Mouse (Mus musculus): ENCODE data around the gene Paqr7.

The Paqr7 gene

GRCm38 (mm10) chr4:134496595-134497210, at the start of gene Paqr7:
Gene Paqr7 (plus strand): TSS chr4:134496697.
- DNase-seq (ENCODE audit: low spot score in 2 of 2) = peak; percentile 74 to 82

- DNase-seq (ENCODE audit: low spot score in 2 of 2) = no peak
Measured at GRCm38 (mm10) chr4:134447966-134448365, 48.5 kb upstream of the Paqr7 start.

GRCm38 (mm10) chr4:134449595-134450391, 46.7 kb upstream of the Paqr7 start:
- no peak for DNase-seq (ENCODE audit: low spot score in 2 of 2)

- DNase-seq (ENCODE audit: low spot score in 2 of 2) = no peak
Measured at GRCm38 (mm10) chr4:134450392-134451195, 45.9 kb upstream of the Paqr7 start.

GRCm38 (mm10) chr4:134451484-134451883, 45.0 kb upstream of the Paqr7 start:
- DNase-seq (ENCODE audit: low spot score in 2 of 2) = no peak

- no peak for DNase-seq (ENCODE audit: low spot score in 2 of 2)
Measured at GRCm38 (mm10) chr4:134453619-134454400, 42.7 kb upstream of the Paqr7 start.

GRCm38 (mm10) chr4:134455310-134455709, 41.2 kb upstream of the Paqr7 start:
- DNase-seq (ENCODE audit: low spot score in 2 of 2) = no peak

- no peak for DNase-seq (ENCODE audit: low spot score in 2 of 2)
Measured at GRCm38 (mm10) chr4:134457130-134457825, 39.2 kb upstream of the Paqr7 start.

GRCm38 (mm10) chr4:134458856-134459255, 37.6 kb upstream of the Paqr7 start:
- no peak for DNase-seq (ENCODE audit: low spot score in 2 of 2)

GRCm38 (mm10) chr4:134460277-134460676, 36.2 kb upstream of the Paqr7 start:
- no peak for DNase-seq (ENCODE audit: low spot score in 2 of 2)

- no peak for DNase-seq (ENCODE audit: low spot score in 2 of 2)
Measured at GRCm38 (mm10) chr4:134461252-134461651, 35.2 kb upstream of the Paqr7 start.

- no peak for DNase-seq (ENCODE audit: low spot score in 2 of 2)
Measured at GRCm38 (mm10) chr4:134465789-134466188, 30.7 kb upstream of the Paqr7 start.

- no peak for DNase-seq (ENCODE audit: low spot score in 2 of 2)
Measured at GRCm38 (mm10) chr4:134466381-134467262, 29.9 kb upstream of the Paqr7 start.

- peak in 1 of 2 experiments; percentile 35 for DNase-seq (ENCODE audit: low spot score in 2 of 2)
Measured at GRCm38 (mm10) chr4:134467435-134468214, 28.9 kb upstream of the Paqr7 start.

- peak; percentile 86 to 95 for DNase-seq (ENCODE audit: low spot score in 2 of 2)
Measured at GRCm38 (mm10) chr4:134468215-134468575, 28.3 kb upstream of the Paqr7 start, which contains the start of gene Stmn1. Gene Stmn1 (plus strand): TSS chr4:134468320.

GRCm38 (mm10) chr4:134468578-134469266, 27.8 kb upstream of the Paqr7 start:
- peak; percentile 88 to 92 for DNase-seq (ENCODE audit: low spot score in 2 of 2)

GRCm38 (mm10) chr4:134469341-134469796, 27.1 kb upstream of the Paqr7 start:
- DNase-seq (ENCODE audit: low spot score in 2 of 2) = no peak

- no peak for DNase-seq (ENCODE audit: low spot score in 2 of 2)
Measured at GRCm38 (mm10) chr4:134469985-134470384, 26.5 kb upstream of the Paqr7 start.

All from urinary bladder, adult 18-20 months (tissue).